ENCODE assay signal across 9 mouse cellular contexts in genomic region chr2:30682146-30682825, GRCm38 (mm10).
DNase-seq lines count a peak whose midpoint lies in the region; ATAC-seq lines count a peak whose summit lies in the region.
"Had no signal": no experiment of that assay in that cellular context is flagged by ENCODE, and none has a peak within 500 bp of the region (broad histone marks: within the 10 kb centered on the region; RNA-seq: fewer than 3 reads in every experiment).

No protein-coding gene starts in this region.

- H3K4me3 ChIP-seq in heart, embryonic 13.5 days = no peak overlapping the region
- no peak overlapping the region for H3K4me3 ChIP-seq in forebrain, embryonic 14.5 days (ENCODE audit: low read depth, low read length)

- H3K27me3 ChIP-seq in heart, embryonic 13.5 days (replicated peaks) = no peaks in the 10 kb centered on the region
- H3K27me3 ChIP-seq in forebrain, embryonic 14.5 days (replicated peaks; ENCODE audit: control insufficient read depth, insufficient read depth, low read length) = no peaks in the 10 kb centered on the region

- intact Hi-C loops in heart, postnatal 25 days (cut with DNase I) = no loop called here

- H3K36me3 ChIP-seq in heart, embryonic 13.5 days = 0 out of 2 replicates have a peak, but pooled peaks cover 7% of the 10 kb centered on the region
- H3K36me3 ChIP-seq in forebrain, embryonic 14.5 days (ENCODE audit: control insufficient read depth, insufficient read depth, low read length) = no peaks in the 10 kb centered on the region

- no peak for DNase-seq in heart, postnatal 25 days (ENCODE audit: low spot score)
- peak; percentile 62 for DNase-seq in R1 (ENCODE audit: low read depth, low spot score)
- DNase-seq in forebrain, embryonic 14.5 days (ENCODE audit: low spot score) = peak; percentile 72
- peak; percentile 54 for DNase-seq in mesoderm, embryonic 11.5 days (ENCODE audit: low read depth, low spot score)
- no peak for DNase-seq in ovary, postnatal 14 days (ENCODE audit: low spot score)
- DNase-seq in right cerebral cortex, postnatal 36 days (ENCODE audit: low spot score in 2 of 2) = no peak
- DNase-seq: thymus, adult 18-20 months had no signal

- H3K4me2 ChIP-seq in heart, embryonic 13.5 days = no peak overlapping the region
- no peak overlapping the region for H3K4me2 ChIP-seq in forebrain, embryonic 14.5 days (ENCODE audit: low read length)

- H3K27ac ChIP-seq in heart, embryonic 13.5 days (replicated peaks) = peak overlapping the region; percentile 48
- peak overlapping the region; percentile 44 for H3K27ac ChIP-seq in forebrain, embryonic 14.5 days (ENCODE audit: low read depth, low read length)

- peaks cover 59% of the 10 kb centered on the region for H3K4me1 ChIP-seq in heart, embryonic 13.5 days
- peaks cover 37% of the 10 kb centered on the region for H3K4me1 ChIP-seq in forebrain, embryonic 14.5 days (ENCODE audit: control insufficient read depth, insufficient read depth, low read length)

- WGBS in heart, embryonic 13.5 days = 50% methylated on average over 5 of the region's 5 CpGs
- 42% methylated on average over 5 of the region's 5 CpGs for WGBS in forebrain, embryonic 14.5 days

- H3K9me3 ChIP-seq in heart, embryonic 13.5 days = peaks cover 9% of the 10 kb centered on the region; the same call in 1 of the 2 replicates
- H3K9me3 ChIP-seq in forebrain, embryonic 14.5 days (replicated peaks; ENCODE audit: control insufficient read depth, low read length) = peaks cover 10% of the 10 kb centered on the region

- no peak for ATAC-seq in heart, embryonic 13.5 days (ENCODE audit: extremely low read depth, insufficient number of reproducible peaks, low FRiP score, low TSS enrichment)
- ATAC-seq in forebrain, embryonic 14.5 days = peak; percentile 44; the same call in 1 of the 2 replicates
- ATAC-seq in granulocyte monocyte progenitor cell, adult 5-6 weeks (replicated peaks; ENCODE audit: poor library complexity, severe bottlenecking) = no peak

- H3K9ac ChIP-seq in heart, embryonic 13.5 days = no peak overlapping the region
- H3K9ac ChIP-seq in forebrain, embryonic 14.5 days (ENCODE audit: low read length) = no peak overlapping the region

Comparison
In these comparisons a context has a peak if more than half of its experiments do, and no peak if none do; other contexts are left out.
1. DNase-seq: peak in R1 (single experiment), forebrain, embryonic 14.5 days (single experiment) and mesoderm, embryonic 11.5 days (single experiment); none in heart, postnatal 25 days (single experiment), ovary, postnatal 14 days (single experiment) and right cerebral cortex, postnatal 36 days (0 of 2).